Mouse (Mus musculus) limb, embryonic 10.5 days (tissue): ENCODE results near the gene Ell2. TPM values are rescaled to one million over a fixed set of nuclear protein-coding genes. Genes with fewer than 3 reads are reported as not detected.
"Not testable (repeated sequence)": the region's sequence is repeated elsewhere in the genome, so short reads cannot be mapped to it uniquely, and the experiment has no call there.

Experiments
- DNase-seq: peaks from one replicate; pipeline ENCODE4 v3.0.0-alpha.2; 2017; ENCODE audit warnings: low spot score
- H3K27ac ChIP-seq: fragments of 300-500 bp; sonication (generic); 2 replicates; pipeline ENCODE4 v1.5.1; 2016; ENCODE audit warnings: mild to moderate bottlenecking
- H3K27me3 ChIP-seq: fragments of 300-500 bp; sonication (generic); 2 replicates; pipeline ENCODE4 v1.6.1; 2016; ENCODE audit warnings: low read depth, mild to moderate bottlenecking; ENCODE audit not compliant: poor library complexity, severe bottlenecking
- H3K36me3 ChIP-seq: fragments of 300-500 bp; sonication (generic); 2 replicates; pipeline ENCODE4 v1.6.1; 2016; ENCODE audit warnings: mild to moderate bottlenecking, moderate library complexity
- H3K4me1 ChIP-seq: fragments of 300-500 bp; sonication (generic); 2 replicates; pipeline ENCODE4 v1.6.1; 2016
- H3K4me3 ChIP-seq: fragments of 300-500 bp; sonication (generic); 2 replicates; pipeline ENCODE4 v1.5.1; 2016; ENCODE audit warnings: mild to moderate bottlenecking, moderate library complexity
- H3K9me3 ChIP-seq: fragments of 300-500 bp; sonication (generic); replicated peaks from 2 replicates; pipeline ENCODE4 v1.6.1; 2016; ENCODE audit warnings: mild to moderate bottlenecking
- WGBS: fragments of 180-500 bp; shearing (Covaris S2); methylation state at CpG from one replicate; pipeline ENCODE4 v1.1.7; 2016; 5-methylcytosine and 5-hydroxymethylcytosine counted together
- polyA plus RNA-seq: library from polyadenylated mRNA; unstranded; fragments of >200 nt; fragmentation: Nextera tagmentation; extraction: Ambion mirVana; gene quantifications from 2 replicates; pipeline ENCODE4 v1.2.1, GENCODE M21; 2016

The Ell2 gene
- polyA plus RNA-seq, 1 experiment from 2014 or later = 4.2 TPM

GRCm38 (mm10) chr13:75712544-75712943 is 6.0 kb downstream of the Ell2 start:
- H3K4me3 ChIP-seq, H3K9me3 ChIP-seq, H3K27ac ChIP-seq, DNase-seq, H3K36me3 ChIP-seq: not testable (repeated sequence)
- H3K4me1 ChIP-seq = peaks cover 11% of the 10 kb centered on the region
- H3K27me3 ChIP-seq = peaks cover 26% of the 10 kb centered on the region
- WGBS = 86% methylated on average over 4 of the region's 5 CpGs

- H3K9me3 ChIP-seq = no peaks in the 10 kb centered on the region
- peaks cover 9% of the 10 kb centered on the region for H3K27me3 ChIP-seq
- H3K4me1 ChIP-seq = no peaks in the 10 kb centered on the region
- 87% methylated on average over 6 of the region's 6 CpGs for WGBS
- H3K27ac ChIP-seq = no peak overlapping the region
- no peak overlapping the region for H3K4me3 ChIP-seq
- H3K36me3 ChIP-seq = no peaks in the 10 kb centered on the region
- no peak for DNase-seq
These were observed 7.8 kb downstream of the Ell2 start for GRCm38 (mm10) chr13:75714407-75714806.

GRCm38 (mm10) chr13:75717638-75718302 is 11.2 kb downstream of the Ell2 start:
- DNase-seq = no peak
- no peaks in the 10 kb centered on the region for H3K27me3 ChIP-seq
- H3K4me3 ChIP-seq = no peak overlapping the region
- no peak overlapping the region for H3K27ac ChIP-seq
- H3K4me1 ChIP-seq = no peaks in the 10 kb centered on the region
- H3K9me3 ChIP-seq = no peaks in the 10 kb centered on the region
- no peaks in the 10 kb centered on the region for H3K36me3 ChIP-seq
- WGBS = 71% methylated on average over 3 of the region's 3 CpGs

GRCm38 (mm10) chr13:75718376-75718775 is 11.8 kb downstream of the Ell2 start:
- no peak for DNase-seq
- Histone ChIP-seq H3K36me3 (no peaks in the 10 kb centered on the region), H3K9me3 (no peaks in the 10 kb centered on the region), H3K27me3 (no peaks in the 10 kb centered on the region), H3K4me1 (no peaks in the 10 kb centered on the region), H3K4me3 (no peak overlapping the region), H3K27ac (no peak overlapping the region)

GRCm38 (mm10) chr13:75719645-75720044 is 13.1 kb downstream of the Ell2 start:
- Histone ChIP-seq H3K4me3 (no peak overlapping the region), H3K27ac (no peak overlapping the region), H3K4me1 (no peaks in the 10 kb centered on the region), H3K36me3 (no peaks in the 10 kb centered on the region), H3K27me3 (no peaks in the 10 kb centered on the region), H3K9me3 (no peaks in the 10 kb centered on the region)
- DNase-seq = no peak
- 86% methylated on average over 4 of the region's 4 CpGs for WGBS

- no peaks in the 10 kb centered on the region for H3K9me3 ChIP-seq
- no peak for DNase-seq
- peaks cover 3% of the 10 kb centered on the region; the same call in 1 of the 2 replicates for H3K4me1 ChIP-seq
- WGBS = 76% methylated on average over 4 of the region's 4 CpGs
- H3K36me3 ChIP-seq = no peaks in the 10 kb centered on the region
- no peak overlapping the region for H3K4me3 ChIP-seq
- H3K27me3 ChIP-seq = no peaks in the 10 kb centered on the region
- no peak overlapping the region for H3K27ac ChIP-seq
These were observed 20.2 kb downstream of the Ell2 start for GRCm38 (mm10) chr13:75726569-75727373.

- Histone ChIP-seq H3K4me3 (no peak overlapping the region), H3K9me3 (no peaks in the 10 kb centered on the region), H3K27me3 (no peaks in the 10 kb centered on the region), H3K4me1 (peaks cover 3% of the 10 kb centered on the region; the same call in 1 of the 2 replicates), H3K36me3 (no peaks in the 10 kb centered on the region), H3K27ac (no peak overlapping the region)
- no peak for DNase-seq
- WGBS = 93% methylated on average over 1 of the region's 1 CpGs
These were observed 21.4 kb downstream of the Ell2 start for GRCm38 (mm10) chr13:75727932-75728331.

- Histone ChIP-seq H3K4me3 (no peak overlapping the region), H3K9me3 (no peaks in the 10 kb centered on the region), H3K4me1 (peaks cover 3% of the 10 kb centered on the region; the same call in 1 of the 2 replicates), H3K36me3 (no peaks in the 10 kb centered on the region), H3K27me3 (no peaks in the 10 kb centered on the region), H3K27ac (no peak overlapping the region)
- 78% methylated on average over 1 of the region's 1 CpGs for WGBS
- DNase-seq = no peak
These were observed 23.3 kb downstream of the Ell2 start for GRCm38 (mm10) chr13:75729834-75730233.

GRCm38 (mm10) chr13:75730717-75731116 is 24.2 kb downstream of the Ell2 start:
- no peaks in the 10 kb centered on the region for H3K9me3 ChIP-seq
- H3K27ac ChIP-seq = no peak overlapping the region
- DNase-seq = no peak
- H3K36me3 ChIP-seq = no peaks in the 10 kb centered on the region
- H3K4me1 ChIP-seq = peaks cover 3% of the 10 kb centered on the region; the same call in 1 of the 2 replicates
- no peaks in the 10 kb centered on the region for H3K27me3 ChIP-seq
- H3K4me3 ChIP-seq = no peak overlapping the region

- WGBS = 64% methylated on average over 3 of the region's 3 CpGs
- no peaks in the 10 kb centered on the region for H3K9me3 ChIP-seq
- H3K4me1 ChIP-seq = no peaks in the 10 kb centered on the region
- H3K36me3 ChIP-seq = no peaks in the 10 kb centered on the region
- H3K27me3 ChIP-seq = no peaks in the 10 kb centered on the region
- H3K4me3 ChIP-seq = no peak overlapping the region
- H3K27ac ChIP-seq = no peak overlapping the region
- no peak for DNase-seq
These were observed 27.1 kb downstream of the Ell2 start for GRCm38 (mm10) chr13:75733594-75734161.

GRCm38 (mm10) chr13:75734231-75734630 is 27.7 kb downstream of the Ell2 start:
- no peak for DNase-seq
- Histone ChIP-seq H3K9me3 (no peaks in the 10 kb centered on the region), H3K27me3 (no peaks in the 10 kb centered on the region), H3K36me3 (no peaks in the 10 kb centered on the region), H3K4me1 (no peaks in the 10 kb centered on the region), H3K4me3 (no peak overlapping the region), H3K27ac (no peak overlapping the region)
- WGBS = 91% methylated on average over 5 of the region's 5 CpGs

- 94% methylated on average over 1 of the region's 1 CpGs for WGBS
- no peaks in the 10 kb centered on the region for H3K9me3 ChIP-seq
- H3K27ac ChIP-seq = no peak overlapping the region
- DNase-seq = no peak
- H3K4me3 ChIP-seq = no peak overlapping the region
- no peaks in the 10 kb centered on the region for H3K4me1 ChIP-seq
- H3K36me3 ChIP-seq = no peaks in the 10 kb centered on the region
- no peaks in the 10 kb centered on the region for H3K27me3 ChIP-seq
These were observed 29.0 kb downstream of the Ell2 start for GRCm38 (mm10) chr13:75735606-75736005.

GRCm38 (mm10) chr13:75737991-75738390 is 31.4 kb downstream of the Ell2 start:
- no peak for DNase-seq
- WGBS = 57% methylated on average over 7 of the region's 7 CpGs
- Histone ChIP-seq H3K4me1 (peaks cover 5% of the 10 kb centered on the region), H3K9me3 (no peaks in the 10 kb centered on the region), H3K27ac (no peak overlapping the region; the same call in 1 of the 2 replicates), H3K4me3 (no peak overlapping the region), H3K27me3 (no peaks in the 10 kb centered on the region), H3K36me3 (no peaks in the 10 kb centered on the region)
